Mouse (Mus musculus): ENCODE results near the gene Akap5. TPM values are rescaled to one million over a fixed set of nuclear protein-coding genes. Genes with fewer than 3 reads are reported as not detected.

Gene Akap5
- 11.8 and 12.1 TPM in 2 replicates for polyA plus RNA-seq (2014; fragmentation: Nextera tagmentation; extraction: Ambion mirVana)

DNA sequence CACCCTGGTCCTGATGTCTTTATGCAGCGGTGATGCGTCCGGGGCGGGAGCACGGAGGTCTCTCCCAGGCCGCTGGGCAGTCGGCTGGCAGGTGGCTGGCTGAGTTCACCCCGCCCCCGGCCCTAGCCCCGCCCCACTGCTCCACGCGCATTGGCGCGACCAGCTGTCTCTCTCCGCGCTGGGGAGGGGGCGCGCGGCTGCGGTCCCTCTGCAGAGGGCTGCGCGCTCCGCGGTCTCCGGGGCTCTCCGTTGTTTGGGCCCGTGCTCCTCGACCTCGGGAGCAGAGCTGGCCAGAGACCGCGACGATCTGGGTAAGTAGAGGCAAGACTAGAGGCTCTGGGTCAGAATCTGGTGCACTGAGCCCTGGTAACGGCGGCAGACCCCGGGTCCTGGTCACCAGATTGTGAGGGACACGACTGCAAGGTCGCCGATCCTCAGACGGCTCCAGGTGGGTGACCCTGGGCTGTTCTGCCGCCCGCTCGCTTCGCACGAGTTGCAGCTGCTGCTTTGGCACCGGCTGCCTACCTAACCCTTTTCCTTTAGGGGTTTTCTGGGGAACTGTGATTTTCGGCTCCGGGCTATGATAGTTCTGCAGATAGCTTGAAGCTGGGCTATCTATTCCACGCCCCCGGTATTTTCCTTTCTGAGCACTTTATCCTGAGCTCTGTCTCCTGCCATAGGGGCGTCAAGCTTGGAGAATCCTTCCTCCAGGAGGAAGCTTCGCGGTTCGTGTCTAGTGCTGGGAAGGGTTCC lies at the start of gene Akap5:
Gene Akap5, plus strand, starts transcription at position 213 of the 753 bp plus-strand sequence.
- 2% methylated on average over 51 of the region's 53 CpGs for WGBS
- peak; percentile 99 for ATAC-seq (ENCODE audit: low FRiP score)

DNA sequence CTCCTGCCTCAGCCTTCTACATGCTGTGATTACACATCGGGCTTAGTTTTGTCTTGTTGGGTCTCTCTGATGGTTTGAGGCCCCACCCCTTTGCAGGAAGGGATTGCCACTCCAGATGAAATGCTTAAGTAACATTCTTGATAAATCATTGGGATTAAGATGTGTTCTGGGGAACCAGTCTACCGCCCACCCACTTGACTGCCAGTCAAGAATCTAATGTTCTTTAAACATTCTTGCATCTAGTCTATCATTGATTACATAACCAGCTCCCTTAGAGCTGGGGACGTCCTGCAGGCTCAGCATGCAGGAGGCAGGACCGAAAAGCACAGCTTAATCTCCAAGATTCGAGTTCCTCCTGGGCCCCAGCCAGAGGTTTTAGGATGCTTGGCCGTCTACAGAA lies 46.5 kb upstream of the Akap5 start:
- Histone ChIP-seq H3K9me3 (ENCODE audit: control insufficient read depth, low read length) (no peaks in the 10 kb centered on the region), H3K27me3 (ENCODE audit: control insufficient read depth, insufficient read depth, low read length) (no peaks in the 10 kb centered on the region), H3K36me3 (replicated peaks; ENCODE audit: control insufficient read depth, insufficient read depth) (peaks cover 11% of the 10 kb centered on the region; the same call in 1 of the 2 replicates), H3K9ac (no peak overlapping the region), H3K4me2 (replicated peaks) (no peak overlapping the region), H3K27ac (no peak overlapping the region), H3K4me3 (replicated peaks; ENCODE audit: low read length) (no peak overlapping the region), H3K4me1 (replicated peaks; ENCODE audit: control insufficient read depth, insufficient read depth, low read length) (no peaks in the 10 kb centered on the region)
- 84% methylated on average over 6 of the region's 6 CpGs for WGBS
- DNase-seq (ENCODE audit: low spot score) (no peak), ATAC-seq (ENCODE audit: low FRiP score) (no peak)

More for the DNA sequence above, at the start of gene Akap5:
- peak; percentile 84 for DNase-seq (ENCODE audit: low spot score)
- Histone ChIP-seq H3K27me3 (ENCODE audit: control insufficient read depth, insufficient read depth, low read length) (0 out of 2 replicates have a peak, but pooled peaks cover 5% of the 10 kb centered on the region), H3K4me1 (replicated peaks; ENCODE audit: control insufficient read depth, insufficient read depth, low read length) (peaks cover 8% of the 10 kb centered on the region; the same call in 1 of the 2 replicates), H3K36me3 (replicated peaks; ENCODE audit: control insufficient read depth, insufficient read depth) (peaks cover 21% of the 10 kb centered on the region), H3K9ac (peak within 1 kb of the TSS; percentile 76), H3K4me3 (replicated peaks; ENCODE audit: low read length) (peak within 1 kb of the TSS; percentile 62), H3K4me2 (replicated peaks) (peak within 1 kb of the TSS; percentile 79), H3K9me3 (ENCODE audit: control insufficient read depth, low read length) (no peaks in the 10 kb centered on the region), H3K27ac (peak within 1 kb of the TSS; percentile 69; the same call in 1 of the 2 replicates)

DNA sequence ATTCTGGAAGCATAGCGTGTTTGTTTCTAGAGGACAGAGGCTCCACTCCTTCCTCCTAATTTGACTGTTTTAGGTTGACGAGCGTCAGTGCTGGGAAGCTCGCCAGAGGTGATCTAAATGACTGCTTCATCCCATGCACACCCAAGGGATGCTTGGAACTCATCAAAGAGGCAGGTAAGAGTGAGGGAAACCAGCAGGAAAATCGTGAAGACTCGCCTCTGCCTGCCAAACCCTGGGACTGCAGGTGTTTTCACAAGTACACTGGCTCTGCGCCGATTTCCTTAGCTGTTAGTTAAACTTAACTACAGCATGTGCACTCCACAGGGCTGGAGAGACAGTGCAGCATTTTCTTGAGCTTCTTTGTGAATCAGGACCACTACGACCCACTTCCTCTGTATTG lies 44.1 kb upstream of the Akap5 start:
- no peak for DNase-seq (ENCODE audit: low spot score)
- no peaks in the 10 kb centered on the region for H3K9me3 ChIP-seq (ENCODE audit: control insufficient read depth, low read length)
- no peak overlapping the region for H3K4me3 ChIP-seq (replicated peaks; ENCODE audit: low read length)
- no peaks in the 10 kb centered on the region for H3K27me3 ChIP-seq (ENCODE audit: control insufficient read depth, insufficient read depth, low read length)
- H3K4me2 ChIP-seq (replicated peaks) = no peak overlapping the region
- no peak for ATAC-seq (ENCODE audit: low FRiP score)
- H3K4me1 ChIP-seq (replicated peaks; ENCODE audit: control insufficient read depth, insufficient read depth, low read length) = no peaks in the 10 kb centered on the region
- no peak overlapping the region for H3K9ac ChIP-seq
- no peak overlapping the region for H3K27ac ChIP-seq
- peaks cover 13% of the 10 kb centered on the region; the same call in 1 of the 2 replicates for H3K36me3 ChIP-seq (replicated peaks; ENCODE audit: control insufficient read depth, insufficient read depth)
- 85% methylated on average over 9 of the region's 9 CpGs for WGBS

DNA sequence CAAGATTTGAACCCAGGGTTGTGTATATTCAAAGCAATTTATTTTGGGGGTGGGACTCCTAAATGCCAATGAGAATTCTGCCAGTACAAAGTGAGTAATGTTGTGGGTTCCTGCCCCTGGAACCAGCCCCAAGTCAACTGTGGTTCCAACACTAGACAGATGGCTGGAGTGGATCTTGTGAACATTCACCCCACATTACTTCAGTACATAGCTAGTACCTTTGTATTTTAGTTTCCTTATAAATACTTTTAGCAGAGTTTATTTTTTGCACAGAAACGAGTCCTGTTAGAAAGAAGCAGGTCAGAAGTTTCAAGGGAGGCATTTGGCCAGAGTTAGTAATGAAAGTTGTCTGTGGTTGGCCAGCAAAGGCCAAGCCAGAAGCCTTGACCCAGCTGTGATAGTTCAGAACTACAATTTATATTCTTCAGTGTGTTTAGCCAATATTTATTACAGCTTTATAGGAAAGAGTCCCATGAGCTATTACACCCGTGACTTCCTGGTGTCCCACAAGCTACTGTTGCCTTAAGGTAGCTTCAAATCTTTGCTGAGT lies 43.5 kb upstream of the Akap5 start:
- Histone ChIP-seq H3K4me1 (replicated peaks; ENCODE audit: control insufficient read depth, insufficient read depth, low read length) (no peaks in the 10 kb centered on the region), H3K9me3 (ENCODE audit: control insufficient read depth, low read length) (no peaks in the 10 kb centered on the region), H3K27ac (no peak overlapping the region), H3K4me3 (replicated peaks; ENCODE audit: low read length) (no peak overlapping the region), H3K9ac (no peak overlapping the region), H3K4me2 (replicated peaks) (no peak overlapping the region), H3K36me3 (replicated peaks; ENCODE audit: control insufficient read depth, insufficient read depth) (peaks cover 13% of the 10 kb centered on the region; the same call in 1 of the 2 replicates), H3K27me3 (ENCODE audit: control insufficient read depth, insufficient read depth, low read length) (no peaks in the 10 kb centered on the region)
- 88% methylated on average over 2 of the region's 2 CpGs for WGBS
- DNase-seq (ENCODE audit: low spot score) (no peak), ATAC-seq (ENCODE audit: low FRiP score) (no peak)

DNA sequence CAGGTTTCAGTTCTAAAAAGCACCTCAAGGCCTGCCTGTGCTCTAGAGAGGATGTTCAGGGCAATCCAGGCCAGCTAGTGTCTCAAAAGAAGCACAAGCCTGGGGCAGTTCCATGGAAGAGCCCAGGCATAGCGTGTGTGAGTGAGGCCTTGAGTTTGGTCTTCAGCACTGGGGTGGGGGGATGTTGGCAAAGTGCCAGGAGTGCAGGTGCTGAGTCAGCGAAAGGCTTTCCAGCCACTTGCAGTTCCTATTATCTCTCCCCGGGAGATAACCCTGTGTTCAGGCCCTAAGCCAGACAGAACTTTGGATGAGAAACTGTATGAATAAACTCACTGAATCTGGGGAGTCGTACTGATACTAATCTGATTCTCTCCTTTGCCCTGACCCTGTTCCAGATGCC lies 42.6 kb upstream of the Akap5 start:
- Histone ChIP-seq H3K9ac (no peak overlapping the region), H3K4me3 (replicated peaks; ENCODE audit: low read length) (no peak overlapping the region), H3K27me3 (ENCODE audit: control insufficient read depth, insufficient read depth, low read length) (no peaks in the 10 kb centered on the region), H3K9me3 (ENCODE audit: control insufficient read depth, low read length) (no peaks in the 10 kb centered on the region), H3K27ac (no peak overlapping the region), H3K4me2 (replicated peaks) (no peak overlapping the region), H3K36me3 (replicated peaks; ENCODE audit: control insufficient read depth, insufficient read depth) (peaks cover 13% of the 10 kb centered on the region; the same call in 1 of the 2 replicates), H3K4me1 (replicated peaks; ENCODE audit: control insufficient read depth, insufficient read depth, low read length) (no peaks in the 10 kb centered on the region; the same call in 1 of the 2 replicates)
- 44% methylated on average over 4 of the region's 4 CpGs for WGBS
- peak; percentile 21; the same call in 1 of the 2 replicates for ATAC-seq (ENCODE audit: low FRiP score)
- DNase-seq (ENCODE audit: low spot score) = peak; percentile 45

DNA sequence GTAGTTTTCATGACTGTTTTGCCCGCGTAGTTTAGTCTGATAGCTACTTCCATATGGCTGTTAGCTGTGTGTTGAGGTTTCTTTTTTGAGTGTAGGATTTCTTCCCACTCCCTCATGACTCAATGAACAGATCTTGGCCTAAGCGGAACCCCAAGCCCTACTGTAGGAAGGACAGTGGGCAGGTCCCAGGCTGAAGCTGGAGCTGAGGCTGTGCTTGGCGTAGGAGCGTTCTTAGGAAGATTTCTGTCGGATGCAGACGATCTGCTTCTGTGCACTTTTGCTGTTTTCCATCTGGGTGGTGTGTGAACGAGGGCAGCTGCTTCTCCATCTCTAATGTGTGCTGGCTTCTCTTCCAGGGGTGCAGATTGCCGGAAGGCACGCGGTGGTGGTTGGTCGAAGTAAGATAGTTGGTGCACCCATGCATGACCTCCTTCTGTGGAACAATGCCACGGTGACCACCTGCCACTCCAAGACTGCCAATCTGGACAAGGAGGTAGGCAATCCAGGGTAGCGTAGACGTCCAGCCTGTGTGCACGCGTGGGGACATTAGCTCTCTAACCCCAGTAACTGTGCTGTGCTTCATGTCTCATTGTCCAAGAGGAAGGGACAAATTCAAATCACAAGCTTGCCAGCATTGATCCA lies 42.0 kb upstream of the Akap5 start:
- no peaks in the 10 kb centered on the region for H3K27me3 ChIP-seq (ENCODE audit: control insufficient read depth, insufficient read depth, low read length)
- ATAC-seq (ENCODE audit: low FRiP score) (no peak), DNase-seq (ENCODE audit: low spot score) (no peak)
- no peak overlapping the region for H3K27ac ChIP-seq
- no peak overlapping the region for H3K4me3 ChIP-seq (replicated peaks; ENCODE audit: low read length)
- peaks cover 13% of the 10 kb centered on the region; the same call in 1 of the 2 replicates for H3K36me3 ChIP-seq (replicated peaks; ENCODE audit: control insufficient read depth, insufficient read depth)
- H3K4me2 ChIP-seq (replicated peaks) = no peak overlapping the region
- WGBS = 70% methylated on average over 17 of the region's 17 CpGs
- no peak overlapping the region for H3K9ac ChIP-seq
- H3K4me1 ChIP-seq (replicated peaks; ENCODE audit: control insufficient read depth, insufficient read depth, low read length) = peaks cover 5% of the 10 kb centered on the region; the same call in 1 of the 2 replicates
- H3K9me3 ChIP-seq (ENCODE audit: control insufficient read depth, low read length) = no peaks in the 10 kb centered on the region

DNA sequence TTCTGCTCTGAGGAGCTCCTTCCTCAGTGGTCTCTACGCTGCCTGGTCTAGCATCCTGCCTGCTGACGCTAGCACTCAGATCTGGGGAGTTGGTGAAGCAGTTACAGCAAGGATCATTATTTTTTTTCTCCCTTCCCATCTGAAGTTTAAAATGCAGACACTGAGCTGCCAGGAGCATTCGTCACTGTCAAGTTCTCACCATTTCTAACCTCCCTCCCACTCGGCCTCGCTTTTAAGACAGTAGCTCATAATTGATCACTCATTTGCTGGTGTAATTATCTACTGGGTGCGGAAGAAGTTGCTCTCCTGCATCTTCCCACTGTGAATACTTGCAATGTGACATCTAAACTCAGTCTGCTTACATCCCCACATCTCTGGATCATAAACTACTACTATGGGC lies 39.3 kb upstream of the Akap5 start:
- H3K27me3 ChIP-seq (ENCODE audit: control insufficient read depth, insufficient read depth, low read length) = no peaks in the 10 kb centered on the region
- ATAC-seq (ENCODE audit: low FRiP score) (no peak), DNase-seq (ENCODE audit: low spot score) (no peak)
- WGBS = 71% methylated on average over 6 of the region's 6 CpGs
- no peak overlapping the region for H3K4me3 ChIP-seq (replicated peaks; ENCODE audit: low read length)
- H3K4me2 ChIP-seq (replicated peaks) = no peak overlapping the region
- H3K9me3 ChIP-seq (ENCODE audit: control insufficient read depth, low read length) = no peaks in the 10 kb centered on the region
- peaks cover 18% of the 10 kb centered on the region for H3K36me3 ChIP-seq (replicated peaks; ENCODE audit: control insufficient read depth, insufficient read depth)
- H3K9ac ChIP-seq = no peak overlapping the region
- peaks cover 8% of the 10 kb centered on the region; the same call in 1 of the 2 replicates for H3K4me1 ChIP-seq (replicated peaks; ENCODE audit: control insufficient read depth, insufficient read depth, low read length)
- H3K27ac ChIP-seq = no peak overlapping the region

DNA sequence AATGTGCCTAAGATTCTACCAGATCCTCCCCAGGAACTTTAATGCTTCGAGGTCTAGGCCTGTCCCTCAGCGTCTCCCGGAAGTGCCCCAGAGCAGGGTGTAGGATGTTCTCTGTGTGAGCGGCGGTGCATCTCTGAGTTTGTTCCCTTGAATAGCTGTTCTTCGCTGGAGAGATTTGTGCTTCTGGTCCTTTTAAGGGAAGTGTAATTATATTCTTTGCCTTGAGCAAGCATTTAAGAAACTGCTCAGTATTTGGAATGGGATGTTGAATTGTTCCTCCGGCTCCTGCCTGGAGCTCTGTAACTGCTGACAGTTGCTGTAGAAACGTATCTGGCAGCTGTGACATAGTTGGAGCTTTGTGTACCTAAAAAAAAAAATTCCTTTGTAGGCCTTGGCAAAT lies 36.7 kb upstream of the Akap5 start:
- H3K27ac ChIP-seq = peak overlapping the region; percentile 48
- H3K4me1 ChIP-seq (replicated peaks; ENCODE audit: control insufficient read depth, insufficient read depth, low read length) = peaks cover 8% of the 10 kb centered on the region; the same call in 1 of the 2 replicates
- 19% methylated on average over 8 of the region's 8 CpGs for WGBS
- ATAC-seq (ENCODE audit: low FRiP score) = no peak
- H3K4me2 ChIP-seq (replicated peaks) = no peak overlapping the region
- H3K27me3 ChIP-seq (ENCODE audit: control insufficient read depth, insufficient read depth, low read length) = no peaks in the 10 kb centered on the region
- H3K4me3 ChIP-seq (replicated peaks; ENCODE audit: low read length) = no peak overlapping the region
- no peak overlapping the region for H3K9ac ChIP-seq
- H3K9me3 ChIP-seq (ENCODE audit: control insufficient read depth, low read length) = no peaks in the 10 kb centered on the region
- H3K36me3 ChIP-seq (replicated peaks; ENCODE audit: control insufficient read depth, insufficient read depth) = peaks cover 40% of the 10 kb centered on the region
- DNase-seq (ENCODE audit: low spot score) = peak; percentile 48

DNA sequence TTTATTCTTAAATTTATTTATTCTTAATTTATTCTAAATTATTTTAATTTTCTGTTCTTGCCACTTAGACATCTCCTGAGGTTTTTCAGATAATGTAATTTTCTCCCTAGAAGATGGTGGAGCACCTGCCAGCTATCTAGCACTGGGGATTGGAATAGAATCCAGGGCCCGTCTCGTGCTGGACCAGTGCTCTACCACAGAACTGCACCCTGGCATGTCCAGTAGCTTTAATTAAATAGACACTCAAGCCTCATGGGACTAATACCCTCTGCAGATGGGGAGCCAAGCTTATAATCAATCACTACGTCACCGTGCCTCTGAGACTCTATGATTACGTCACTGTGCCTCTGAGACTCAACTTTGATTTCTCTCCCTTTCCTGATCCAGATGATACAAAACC lies 36.2 kb upstream of the Akap5 start:
- peaks cover 8% of the 10 kb centered on the region; the same call in 1 of the 2 replicates for H3K4me1 ChIP-seq (replicated peaks; ENCODE audit: control insufficient read depth, insufficient read depth, low read length)
- H3K9ac ChIP-seq = no peak overlapping the region
- H3K4me2 ChIP-seq (replicated peaks) = no peak overlapping the region
- DNase-seq (ENCODE audit: low spot score) (no peak), ATAC-seq (ENCODE audit: low FRiP score) (peak; percentile 59; the same call in 1 of the 2 replicates)
- no peaks in the 10 kb centered on the region for H3K27me3 ChIP-seq (ENCODE audit: control insufficient read depth, insufficient read depth, low read length)
- 28% methylated on average over 5 of the region's 5 CpGs for WGBS
- H3K4me3 ChIP-seq (replicated peaks; ENCODE audit: low read length) = no peak overlapping the region
- H3K36me3 ChIP-seq (replicated peaks; ENCODE audit: control insufficient read depth, insufficient read depth) = peaks cover 39% of the 10 kb centered on the region
- peak overlapping the region; percentile 6; the same call in 1 of the 2 replicates for H3K27ac ChIP-seq
- no peaks in the 10 kb centered on the region for H3K9me3 ChIP-seq (ENCODE audit: control insufficient read depth, low read length)

Data from hindbrain, embryonic 14.5 days (tissue).